Mouse (Mus musculus): ENCODE data around the gene Gvin1.
"Not testable (repeated sequence)": the region's sequence is repeated elsewhere in the genome, so short reads cannot be mapped to it uniquely, and the experiment has no call there.

Gene Gvin1

DNA sequence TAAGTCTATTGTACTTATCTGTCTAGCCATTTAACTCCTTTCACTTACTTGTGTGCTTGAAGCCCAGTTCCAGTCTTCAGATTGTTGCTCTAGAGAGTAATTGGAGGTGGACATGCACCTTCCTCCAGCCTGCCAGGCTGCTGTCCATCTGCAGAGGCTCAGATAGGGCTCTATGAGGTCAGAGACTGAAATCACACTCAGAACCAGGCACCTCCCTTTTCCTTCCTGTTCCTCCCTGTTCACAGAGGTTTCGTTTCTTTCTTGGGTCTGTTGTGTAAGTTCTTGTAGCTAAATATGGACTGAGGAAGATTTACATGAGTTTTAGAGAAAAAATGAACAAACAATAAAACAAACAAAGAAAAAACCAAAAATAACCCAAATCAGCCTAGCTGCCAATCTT, at the start of gene Gvin1:
Gene Gvin1, minus strand, starts transcription at position 150 of the 400 bp plus-strand sequence.
- DNase-seq (ENCODE audit: low spot score in 2 of 2) = not testable (repeated sequence)

DNA sequence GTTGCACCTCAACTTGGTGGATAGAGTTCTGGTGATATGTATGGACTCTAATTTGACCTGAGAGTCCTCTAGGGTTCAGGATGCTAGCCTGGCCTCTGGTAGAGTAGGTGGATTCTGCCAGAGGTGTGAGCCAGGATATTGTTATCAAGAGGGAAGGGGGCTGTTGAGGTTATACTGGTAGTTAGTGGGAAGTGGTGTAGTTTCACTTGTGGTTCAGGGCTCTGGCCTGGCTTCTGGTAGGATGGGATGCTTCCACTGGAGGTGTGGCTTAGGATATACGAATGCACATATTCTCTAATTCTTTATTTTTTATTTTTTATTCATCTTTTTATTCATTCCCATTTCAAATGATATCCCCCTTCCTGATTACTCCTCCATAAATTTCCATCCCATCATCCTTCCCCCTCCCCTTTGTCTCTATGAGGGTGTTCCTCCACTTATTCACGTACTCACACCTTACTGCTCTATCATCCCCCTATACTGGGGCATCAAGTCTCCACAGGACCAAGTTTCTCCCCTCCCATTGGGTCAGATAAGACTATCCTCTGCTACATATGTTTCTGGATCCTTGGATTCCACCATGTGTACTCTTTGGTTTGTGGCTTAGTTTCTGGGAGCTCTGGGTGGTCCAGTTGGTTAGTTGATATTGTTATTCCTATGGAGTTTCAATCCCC, 36.9 kb upstream of the Gvin1 start:
- no peak for DNase-seq (ENCODE audit: low spot score in 2 of 2)

DNA sequence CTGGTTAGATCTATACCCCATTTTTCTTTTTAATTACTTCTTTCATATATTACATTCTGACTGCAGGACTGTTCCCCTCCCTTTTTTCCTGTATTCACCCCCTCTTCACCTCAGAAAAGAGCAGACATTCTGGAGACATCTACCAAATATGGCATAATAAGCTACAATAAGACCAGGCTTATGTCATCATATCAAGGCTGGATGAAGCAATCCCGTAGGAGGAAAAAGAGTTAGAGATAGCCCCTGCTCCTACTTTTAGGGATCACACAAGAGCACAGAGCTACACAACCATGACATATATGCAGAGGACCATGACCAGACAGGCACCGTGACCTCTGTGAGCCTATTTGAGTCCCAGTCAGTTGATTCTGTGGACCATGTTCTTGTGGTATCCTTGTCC, 33.8 kb upstream of the Gvin1 start:
- no peak for DNase-seq (ENCODE audit: low spot score in 2 of 2)

DNA sequence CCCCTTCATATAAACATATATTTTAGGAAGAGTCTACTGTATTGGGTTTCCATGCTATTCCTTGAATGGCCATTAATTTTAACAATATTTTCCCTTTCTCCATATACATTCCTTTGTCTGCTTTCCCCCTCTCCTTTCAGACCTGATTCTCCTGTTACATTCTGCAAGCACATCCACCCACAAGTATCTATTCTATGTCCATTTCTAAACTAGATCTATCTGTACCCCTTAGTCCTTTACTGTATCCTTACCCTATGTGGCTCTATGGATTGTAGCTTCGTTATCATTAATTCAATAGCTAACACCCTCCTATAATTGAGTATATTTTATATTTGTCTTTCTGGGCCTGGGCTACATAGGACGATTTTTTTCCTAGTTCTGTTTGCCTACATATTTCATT, 33.1 kb upstream of the Gvin1 start:
- no peak for DNase-seq (ENCODE audit: low spot score in 2 of 2)

DNA sequence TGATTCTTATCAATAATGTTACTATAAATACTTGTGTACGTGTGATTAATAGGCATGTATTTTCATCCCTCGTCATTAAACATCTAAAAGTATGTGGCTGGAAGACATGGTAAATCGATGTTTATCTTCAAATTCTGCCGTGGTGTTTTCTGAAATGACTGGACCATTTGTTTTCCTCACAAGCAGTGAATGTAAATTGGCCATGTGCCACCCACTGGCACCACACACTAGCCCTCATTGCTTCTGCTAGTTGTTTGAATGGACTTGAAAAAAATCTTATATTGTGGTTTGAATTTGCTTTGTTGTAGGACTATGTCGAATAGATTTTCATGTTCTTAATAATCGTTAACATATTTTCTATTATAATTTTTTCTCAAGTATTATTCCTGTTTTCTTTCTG, 30.5 kb upstream of the Gvin1 start:
- DNase-seq (ENCODE audit: low spot score in 2 of 2) = no peak

DNA sequence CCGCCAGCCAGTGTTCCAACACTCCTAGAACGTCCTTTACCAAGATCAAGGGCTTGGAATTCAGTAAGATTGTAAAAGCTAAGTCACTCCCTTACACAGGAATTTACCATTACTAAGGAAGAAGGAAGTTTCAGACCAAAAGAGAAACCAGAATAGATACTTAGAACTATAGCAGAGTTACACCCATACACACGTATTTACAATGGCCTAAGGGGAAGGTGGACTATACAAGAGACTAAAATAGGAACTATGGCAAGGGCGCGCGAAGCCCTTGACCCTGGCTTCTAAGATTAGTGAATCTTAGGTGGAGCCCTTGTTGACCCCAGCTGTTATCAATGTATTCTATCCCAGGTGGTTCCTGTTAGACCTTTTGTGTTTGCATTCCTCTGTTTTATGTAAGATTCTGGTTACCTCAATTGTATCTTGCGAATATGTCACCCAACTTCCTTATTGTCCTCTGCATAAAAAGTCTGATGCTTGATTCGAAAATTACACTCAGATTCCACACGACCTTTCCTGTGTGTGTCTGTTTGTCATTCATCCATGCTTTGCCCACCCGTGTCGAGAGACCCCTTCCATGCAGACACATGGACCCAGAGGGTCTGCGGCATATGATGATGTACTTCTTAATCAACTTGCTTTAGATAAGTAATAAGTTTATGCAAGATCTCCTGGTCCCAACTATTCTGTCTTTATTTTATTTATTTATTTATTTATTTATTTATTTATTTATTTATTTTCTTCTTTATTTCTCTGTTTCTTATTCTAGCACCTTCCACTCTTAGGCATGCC, 25.6 kb upstream of the Gvin1 start:
- not testable (repeated sequence) for DNase-seq (ENCODE audit: low spot score in 2 of 2)

DNA sequence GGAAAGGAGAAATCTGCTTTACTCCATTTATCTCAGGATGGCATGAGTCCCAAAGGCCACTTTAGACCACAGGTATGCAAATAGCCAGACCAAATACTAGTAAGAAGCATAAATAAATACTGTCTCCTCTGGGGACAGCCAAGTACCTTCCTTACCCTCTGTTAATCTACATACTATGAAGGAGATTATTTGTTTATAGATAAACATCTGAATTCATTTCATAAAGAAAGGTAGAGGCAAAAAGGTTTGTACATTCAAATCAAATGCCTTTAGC, 22.0 kb upstream of the Gvin1 start:
- DNase-seq (ENCODE audit: low spot score in 2 of 2) = no peak

DNA sequence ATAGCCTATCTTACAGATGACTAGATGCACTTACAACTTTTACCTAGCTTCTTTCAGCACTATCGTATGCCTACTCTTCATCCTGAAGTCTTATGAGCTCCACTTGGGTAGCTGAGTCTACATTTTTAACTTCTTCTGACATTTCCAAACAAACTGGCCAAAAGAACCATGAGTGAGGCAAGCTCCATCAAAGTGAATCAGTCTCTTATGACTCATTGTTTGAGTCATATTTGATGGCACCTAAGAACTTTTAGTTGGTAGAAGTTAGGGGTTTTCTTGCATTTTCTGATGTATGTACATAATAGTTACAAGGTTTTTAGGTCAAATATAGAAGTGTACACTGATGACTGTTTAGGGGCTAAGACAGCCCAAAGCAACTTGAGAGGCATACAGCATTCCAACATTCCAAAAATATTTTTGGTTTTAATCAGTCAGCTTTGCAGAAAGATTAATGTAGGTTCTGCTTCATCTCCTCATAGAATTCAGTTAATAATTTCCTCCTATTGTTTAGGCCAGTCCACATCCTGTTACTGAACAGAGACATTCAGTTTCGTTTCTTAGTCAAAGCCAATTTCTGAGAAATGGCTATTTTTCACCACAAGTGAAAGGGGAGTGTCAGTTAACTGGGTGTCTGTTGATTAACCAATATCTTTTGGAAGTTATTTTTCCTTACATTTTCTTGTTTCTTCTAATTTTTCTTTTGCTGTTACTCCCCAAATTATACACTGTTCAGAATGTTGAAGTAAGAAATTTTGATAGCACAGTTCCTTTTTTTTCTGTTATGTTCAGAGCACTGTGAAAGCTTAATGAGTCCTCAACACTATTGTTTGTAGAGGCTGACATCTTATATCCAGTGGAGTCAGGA, 21.4 kb upstream of the Gvin1 start:
- no peak for DNase-seq (ENCODE audit: low spot score in 2 of 2)

DNA sequence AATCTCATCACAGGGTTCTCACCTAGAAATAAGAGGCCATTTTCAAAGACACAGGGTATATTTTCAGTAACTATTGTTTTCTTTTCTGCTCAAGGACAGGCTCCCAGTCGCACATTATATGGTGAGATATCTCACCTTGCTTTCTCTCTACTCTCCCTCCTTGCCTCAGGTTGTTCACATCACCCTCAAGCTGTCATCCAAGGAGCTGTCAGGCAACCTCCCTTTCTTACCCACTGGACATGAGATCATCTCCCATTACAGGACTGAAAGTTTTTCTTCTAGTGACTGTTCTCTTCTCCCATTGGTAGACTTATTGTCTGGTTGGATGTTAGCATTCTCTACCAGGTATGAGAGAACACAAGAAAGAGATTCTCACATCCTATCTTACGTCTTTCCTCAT, 20.5 kb upstream of the Gvin1 start:
- no peak for DNase-seq (ENCODE audit: low spot score in 2 of 2)

DNA sequence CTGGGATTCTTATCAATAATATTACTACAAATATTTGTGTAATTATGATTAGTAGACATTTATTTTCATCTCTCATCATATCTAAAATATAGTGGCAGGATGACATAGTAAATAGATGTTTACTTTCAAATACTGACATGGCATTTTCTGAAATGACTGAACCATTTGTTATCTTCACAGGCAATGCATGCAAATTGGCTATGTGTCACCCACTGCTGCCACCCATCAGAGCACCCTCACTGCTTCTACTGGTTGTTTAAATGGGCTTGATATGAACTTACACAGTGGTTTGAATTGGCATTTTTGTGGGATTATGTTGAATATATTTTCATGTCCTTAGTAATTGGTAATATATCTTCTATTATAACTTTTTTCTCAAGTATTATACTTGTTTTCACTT, 784 bp upstream of the Gvin1 start:
- not testable (repeated sequence) for DNase-seq (ENCODE audit: low spot score in 2 of 2)

DNA sequence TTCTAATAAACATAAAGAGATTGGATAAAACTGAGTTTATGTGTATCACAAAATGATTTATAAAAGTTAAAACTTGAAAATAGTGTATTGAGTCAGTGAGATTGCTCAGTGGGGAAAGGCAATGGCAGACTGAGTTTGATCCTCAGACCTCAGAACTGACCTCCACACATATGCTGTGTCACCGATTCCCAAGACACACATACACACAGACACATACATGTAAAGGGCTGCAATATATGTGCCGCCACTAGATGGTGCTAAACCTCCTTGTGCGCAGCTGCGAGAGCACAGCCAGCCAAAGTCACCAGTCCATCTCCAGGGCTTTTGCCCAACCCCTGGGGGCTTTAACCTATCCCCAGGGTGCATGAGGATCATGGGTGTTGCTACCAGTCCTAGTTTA, 1.4 kb downstream of the Gvin1 start:
- DNase-seq (ENCODE audit: low spot score in 2 of 2) = not testable (repeated sequence)

DNA sequence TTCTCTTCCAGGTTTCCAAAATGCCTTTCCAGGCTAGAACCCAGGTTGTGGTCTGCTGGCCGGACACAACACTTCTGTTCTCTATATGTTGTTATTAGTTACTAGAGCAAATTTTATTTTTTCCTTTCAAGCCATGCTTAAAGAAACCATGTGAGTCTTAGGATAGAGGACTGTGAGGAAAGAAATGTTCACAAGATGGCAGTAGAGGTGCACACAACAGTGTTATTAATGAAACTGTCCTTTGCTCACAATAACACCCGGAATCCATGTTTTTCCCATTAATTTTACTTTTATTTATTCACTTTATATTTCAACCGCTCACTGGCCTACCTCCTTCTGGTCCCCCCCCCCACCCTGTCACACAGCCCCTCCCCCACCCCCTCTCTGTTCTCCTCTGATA, 8.5 kb downstream of the Gvin1 start:
- DNase-seq (ENCODE audit: low spot score in 2 of 2) = not testable (repeated sequence)

DNA sequence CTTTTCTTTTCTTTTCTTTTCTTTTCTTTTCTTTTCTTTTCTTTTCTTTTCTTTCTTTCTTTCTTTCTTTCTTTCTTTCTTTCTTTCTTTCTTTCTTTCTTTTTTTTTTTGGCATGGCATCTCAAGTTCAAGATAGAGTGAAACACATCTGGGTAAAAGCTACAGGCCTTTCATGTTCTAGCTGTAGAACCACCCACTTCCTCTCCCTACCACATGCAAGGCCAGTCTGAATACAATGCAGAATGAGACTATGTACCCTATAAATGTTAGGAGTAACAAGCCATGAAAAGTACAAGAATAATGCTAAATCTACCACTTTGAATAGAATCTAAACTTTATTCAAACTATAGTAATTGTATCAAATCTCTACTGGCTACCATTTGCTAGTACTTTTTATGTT, 38.1 kb downstream of the Gvin1 start:
- not testable (repeated sequence) for DNase-seq (ENCODE audit: low spot score in 2 of 2)

DNA sequence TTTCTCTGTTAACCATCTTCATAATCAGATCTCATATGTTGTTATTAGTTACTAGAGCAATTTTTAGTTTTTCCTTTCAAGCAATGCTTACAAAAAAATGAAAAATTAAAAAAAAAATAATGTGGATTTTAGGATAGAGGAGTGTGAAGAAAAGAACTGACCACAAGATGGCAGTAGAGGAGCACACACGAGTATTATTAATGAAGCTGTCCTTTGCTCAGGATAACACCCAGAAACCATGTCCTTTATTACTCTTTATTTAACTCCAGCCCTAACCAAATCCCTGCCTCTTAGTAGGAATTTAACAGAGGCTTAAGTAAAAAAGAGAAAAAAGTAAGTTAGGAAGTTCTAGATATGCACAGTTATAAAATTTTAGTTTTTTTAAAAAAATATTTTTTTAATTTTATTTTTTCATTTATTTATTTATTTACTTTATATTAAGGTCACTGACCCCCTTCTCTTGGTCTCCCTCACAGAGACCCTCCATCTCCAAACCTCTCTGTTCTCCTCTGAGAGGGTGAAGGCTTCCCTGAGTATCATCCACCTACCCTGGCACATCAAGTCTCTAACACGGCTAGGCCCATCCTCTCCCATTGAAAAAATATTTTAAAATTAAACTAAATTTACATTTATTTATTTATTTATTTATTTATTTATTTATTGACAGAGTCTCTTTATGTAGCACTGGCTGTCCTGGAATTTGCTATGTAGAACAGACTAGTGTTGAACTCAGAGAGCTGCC, 69.9 kb downstream of the Gvin1 start:
- DNase-seq (ENCODE audit: low spot score in 2 of 2) = not testable (repeated sequence)

DNA sequence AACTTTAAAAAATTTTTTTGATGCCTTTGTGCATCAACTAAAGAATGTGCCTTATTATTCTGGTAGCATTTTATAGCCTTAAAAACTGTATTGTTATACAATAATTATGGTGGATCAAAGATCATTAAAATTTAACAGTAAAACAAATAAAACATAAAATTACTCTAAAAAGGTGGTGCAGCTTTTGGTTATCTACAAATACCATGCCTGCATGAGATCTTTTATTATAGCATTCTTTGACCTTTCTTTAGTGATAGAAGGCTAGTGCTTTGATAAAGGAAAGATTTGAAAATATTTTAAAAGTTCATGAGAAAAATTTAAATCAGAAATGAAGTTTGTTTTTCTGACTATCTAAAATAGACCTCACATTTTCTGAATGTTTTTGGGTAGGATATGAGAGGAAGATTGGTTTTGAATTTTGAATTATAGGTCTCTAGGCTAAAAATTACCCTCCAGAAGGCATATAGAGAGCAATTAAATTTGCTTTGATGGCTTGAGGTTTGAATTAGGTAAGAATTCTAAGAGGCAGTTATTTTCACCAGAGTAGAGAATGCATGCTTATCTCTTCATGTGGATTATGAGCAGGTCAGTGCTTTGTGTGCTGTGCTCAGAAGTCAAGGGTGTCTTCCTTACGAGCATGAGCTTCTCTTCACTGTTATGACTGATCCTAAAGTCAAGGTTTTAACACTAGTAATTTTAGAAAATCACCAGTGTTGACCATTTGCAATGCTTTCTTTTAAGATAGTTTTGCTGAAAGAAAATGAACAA, 73.8 kb downstream of the Gvin1 start:
- DNase-seq (ENCODE audit: low spot score in 2 of 2) = not testable (repeated sequence)

DNA sequence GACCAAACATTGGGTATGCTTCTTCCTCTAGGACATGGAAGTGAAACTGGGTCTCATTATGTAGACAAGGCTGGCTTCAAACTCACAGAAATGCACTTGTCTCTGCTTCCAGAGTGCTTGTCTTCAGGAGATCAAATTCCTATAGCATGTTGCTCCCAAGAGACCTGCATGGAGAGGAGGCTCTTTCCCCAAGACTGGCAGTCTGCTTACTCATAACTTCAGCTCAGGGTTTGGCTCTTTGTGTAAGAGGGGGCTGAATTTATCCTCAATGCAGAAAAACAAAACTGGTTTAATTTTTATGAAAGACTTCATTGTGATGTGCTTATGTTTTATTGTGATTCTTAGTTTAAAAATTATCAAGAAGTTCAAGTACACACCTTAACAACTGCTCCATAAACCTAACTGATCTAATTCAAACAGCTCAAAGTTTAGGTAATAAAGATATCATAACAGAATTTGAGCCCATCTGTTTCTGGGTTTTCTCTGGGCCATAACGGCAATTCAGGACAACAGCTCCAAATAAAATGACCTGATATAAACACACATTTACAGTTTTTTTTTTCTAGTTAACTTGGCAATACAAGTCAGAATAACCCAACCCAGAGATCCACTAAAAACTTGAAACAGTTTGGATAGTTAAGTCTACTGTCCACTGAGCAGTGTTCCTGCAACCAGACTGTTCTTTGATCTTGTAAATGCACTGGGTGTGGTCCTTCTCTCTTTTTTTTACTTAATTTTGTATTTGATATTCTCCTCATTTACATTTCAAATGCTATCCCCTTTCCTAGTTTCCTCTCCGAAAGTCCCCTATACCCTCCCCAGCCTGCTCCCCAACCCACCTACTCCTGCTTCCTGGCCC, 97.8 kb downstream of the Gvin1 start:
- not testable (repeated sequence) for DNase-seq (ENCODE audit: low spot score in 2 of 2)

Data from spleen, postnatal 14 days (tissue).